Mouse (Mus musculus) fat pad, adult 2 months (tissue): ENCODE measurements at regions not wholly inside any gene's neighbourhood (a gene's known extent, or its start where the extent isn't known, plus 50 kb on each side); places are given as distances from the start of the nearest gene placed in this dataset.

Source experiments
- DNase-seq: peaks from one replicate; pipeline ENCODE4 v3.0.0-alpha.2; 2011; ENCODE audit warnings: low read depth, low spot score; ENCODE audit errors: extremely low read depth

GRCm38 (mm10) chr15:87200282-87201048 is 343.6 kb upstream of the Fam19a5 start:
- DNase-seq: no peak

GRCm38 (mm10) chr15:87201055-87201454 is 343.0 kb upstream of the Fam19a5 start:
- DNase-seq: no peak

- DNase-seq: no peak
Observed at GRCm38 (mm10) chr15:87229951-87230350, 314.1 kb upstream of the Fam19a5 start.

GRCm38 (mm10) chr15:87236096-87236495 is 308.0 kb upstream of the Fam19a5 start:
- no peak for DNase-seq

GRCm38 (mm10) chr15:87239057-87239456 is 305.0 kb upstream of the Fam19a5 start:
- DNase-seq: no peak

- DNase-seq: no peak
Observed at GRCm38 (mm10) chr15:87261497-87261896, 282.6 kb upstream of the Fam19a5 start.

GRCm38 (mm10) chr15:87264906-87265305 is 279.2 kb upstream of the Fam19a5 start:
- no peak for DNase-seq

- DNase-seq: no peak
Observed at GRCm38 (mm10) chr15:87290987-87291529, 253.0 kb upstream of the Fam19a5 start.

GRCm38 (mm10) chr15:87319896-87320295 is 224.2 kb upstream of the Fam19a5 start:
- DNase-seq: no peak

GRCm38 (mm10) chr15:87321067-87321985 is 222.8 kb upstream of the Fam19a5 start:
- DNase-seq: no peak

GRCm38 (mm10) chr15:87325389-87325788 is 218.7 kb upstream of the Fam19a5 start:
- no peak for DNase-seq

- no peak for DNase-seq
Observed at GRCm38 (mm10) chr15:87326281-87326680, 217.8 kb upstream of the Fam19a5 start.

GRCm38 (mm10) chr15:87332441-87332840 is 211.7 kb upstream of the Fam19a5 start:
- DNase-seq: no peak

GRCm38 (mm10) chr15:87333527-87333926 is 210.6 kb upstream of the Fam19a5 start:
- no peak for DNase-seq

- DNase-seq: no peak
Observed at GRCm38 (mm10) chr15:87334430-87334829, 209.7 kb upstream of the Fam19a5 start.

GRCm38 (mm10) chr15:87335324-87335723 is 208.8 kb upstream of the Fam19a5 start:
- DNase-seq: no peak

- DNase-seq: no peak
Observed at GRCm38 (mm10) chr15:87335737-87336136, 208.4 kb upstream of the Fam19a5 start.

- DNase-seq: no peak
Observed at GRCm38 (mm10) chr15:87339904-87340303, 204.2 kb upstream of the Fam19a5 start.

- no peak for DNase-seq
Observed at GRCm38 (mm10) chr15:87342656-87343055, 201.4 kb upstream of the Fam19a5 start.

- no peak for DNase-seq
Observed at GRCm38 (mm10) chr15:87345826-87346225, 198.3 kb upstream of the Fam19a5 start.

- no peak for DNase-seq
Observed at GRCm38 (mm10) chr15:87349533-87350247, 194.4 kb upstream of the Fam19a5 start.
